Mouse (Mus musculus): ENCODE measurements around the gene Cdhr4.
"Not testable (repeated sequence)": the region's sequence is repeated elsewhere in the genome, so short reads cannot be mapped to it uniquely, and the experiment has no call there.

The Cdhr4 gene

DNA sequence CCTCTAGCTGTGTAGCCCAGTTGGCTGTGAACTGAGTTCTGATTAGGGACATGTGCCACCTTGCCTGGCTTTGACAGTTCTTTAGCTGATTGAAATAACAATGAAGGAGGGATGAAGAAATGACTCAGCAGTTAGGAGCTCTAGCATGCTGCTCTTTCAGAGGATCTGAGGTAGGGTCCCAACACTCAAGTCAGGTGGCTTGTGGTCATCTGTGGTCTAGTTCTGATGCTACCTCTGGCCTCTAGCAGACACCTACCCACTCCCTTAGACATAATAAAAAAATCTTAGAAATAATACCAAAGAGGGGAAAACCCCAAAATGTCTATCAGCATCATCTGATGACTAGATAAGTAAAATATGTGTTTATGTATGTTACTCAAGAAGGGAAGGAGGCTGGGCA lies 18.1 kb downstream of the Cdhr4 start:
- no peak for DNase-seq (ENCODE audit: low spot score)

DNA sequence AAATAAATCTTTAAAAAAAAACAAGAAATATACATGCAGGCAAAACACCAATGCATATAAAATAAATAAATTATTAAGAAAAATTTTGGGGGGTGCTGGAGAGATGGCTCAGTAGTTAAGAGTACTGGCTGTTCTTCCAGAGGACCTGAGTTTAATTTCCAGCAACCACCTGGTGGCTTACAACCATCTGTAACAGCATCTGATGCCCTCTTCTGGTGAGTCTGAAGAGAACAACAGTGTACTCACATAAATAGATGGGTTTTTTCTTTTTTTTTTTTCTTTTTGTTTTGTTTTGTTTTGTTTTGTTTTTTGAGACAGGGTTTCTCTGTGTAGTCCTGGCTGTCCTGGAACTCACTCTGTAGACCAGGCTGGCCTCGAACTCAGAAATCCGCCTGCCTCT lies 21.3 kb downstream of the Cdhr4 start:
- not testable (repeated sequence) for DNase-seq (ENCODE audit: low spot score)

DNA sequence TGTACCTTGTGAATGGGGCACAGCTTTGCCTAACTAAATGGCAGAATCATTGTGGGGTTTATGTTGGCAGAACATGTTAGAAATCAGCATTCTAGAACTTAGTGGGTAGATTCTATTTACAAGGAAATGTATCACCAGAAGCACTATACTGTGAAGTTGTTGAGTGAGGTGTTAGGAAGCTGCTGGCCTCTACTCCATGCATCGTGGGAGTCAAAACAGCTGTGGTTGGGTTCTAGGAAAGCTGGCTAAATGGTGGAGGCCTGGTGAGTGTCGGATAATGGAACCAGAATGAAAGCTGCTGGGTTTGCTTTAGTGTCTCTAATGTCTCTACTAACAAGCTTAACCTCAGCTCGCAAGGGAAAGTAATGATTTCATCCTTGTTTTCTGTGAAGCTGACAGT lies 24.8 kb downstream of the Cdhr4 start:
- no peak for DNase-seq (ENCODE audit: low spot score)

DNA sequence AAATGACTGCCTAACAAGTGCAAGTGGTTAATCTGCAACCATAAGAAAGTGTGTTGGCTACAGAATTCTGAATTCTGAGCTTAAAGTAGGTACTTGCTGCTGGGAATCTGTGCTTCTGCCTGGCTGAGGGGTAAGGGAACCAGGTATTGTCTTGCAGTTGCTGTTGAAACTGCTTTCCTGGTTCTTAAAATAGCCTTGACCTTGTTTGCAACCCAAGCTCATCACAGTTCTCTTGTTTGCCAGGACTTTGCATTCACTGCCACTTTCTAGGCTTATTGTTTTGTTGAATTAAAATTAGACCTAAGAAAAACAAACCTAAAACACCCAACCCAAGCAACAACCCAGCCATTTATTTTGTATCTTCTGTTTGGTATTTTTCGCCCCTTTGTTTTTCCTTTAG lies 28.4 kb downstream of the Cdhr4 start:
- no peak for DNase-seq (ENCODE audit: low spot score)

GRCm38 (mm10) chr9:108023216-108023615 lies 30.9 kb downstream of the Cdhr4 start:
- DNase-seq (ENCODE audit: low spot score): no peak

- no peak for DNase-seq (ENCODE audit: low spot score)
These were observed 34.3 kb downstream of the Cdhr4 start for GRCm38 (mm10) chr9:108026584-108026983.

DNA sequence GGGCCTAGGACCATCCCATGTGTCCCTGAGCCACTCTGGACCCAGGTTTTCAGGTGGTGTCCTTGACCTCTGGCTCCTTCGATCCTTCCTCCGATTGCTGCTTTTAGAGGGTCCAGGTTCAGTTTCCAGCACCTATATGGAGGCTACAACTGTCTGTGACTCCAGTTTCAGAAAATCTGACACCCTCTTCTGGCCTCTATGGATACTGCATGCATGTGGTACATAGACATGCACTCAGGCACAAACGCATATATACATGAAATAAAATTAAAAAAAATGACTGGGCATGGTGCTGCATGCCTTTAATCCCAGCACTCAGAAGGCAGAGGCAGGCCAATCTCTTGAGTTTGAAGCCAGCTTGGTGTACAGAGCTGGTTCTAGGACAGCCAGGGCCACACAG lies 35.6 kb downstream of the Cdhr4 start:
- no peak for DNase-seq (ENCODE audit: low spot score)

- DNase-seq (ENCODE audit: low spot score): no peak
These were observed 39.8 kb downstream of the Cdhr4 start for GRCm38 (mm10) chr9:108032126-108032525.

GRCm38 (mm10) chr9:108035331-108036156 lies 43.2 kb downstream of the Cdhr4 start:
- no peak for DNase-seq (ENCODE audit: low spot score)

GRCm38 (mm10) chr9:108044751-108045492 lies 52.6 kb downstream of the Cdhr4 start:
- no peak for DNase-seq (ENCODE audit: low spot score)

- no peak for DNase-seq (ENCODE audit: low spot score)
These were observed 54.3 kb downstream of the Cdhr4 start for GRCm38 (mm10) chr9:108046582-108046981.

- DNase-seq (ENCODE audit: low spot score): no peak
These were observed 55.6 kb downstream of the Cdhr4 start for GRCm38 (mm10) chr9:108047601-108048565.

GRCm38 (mm10) chr9:108048566-108048955 lies 56.3 kb downstream of the Cdhr4 start:
- no peak for DNase-seq (ENCODE audit: low spot score)

DNA sequence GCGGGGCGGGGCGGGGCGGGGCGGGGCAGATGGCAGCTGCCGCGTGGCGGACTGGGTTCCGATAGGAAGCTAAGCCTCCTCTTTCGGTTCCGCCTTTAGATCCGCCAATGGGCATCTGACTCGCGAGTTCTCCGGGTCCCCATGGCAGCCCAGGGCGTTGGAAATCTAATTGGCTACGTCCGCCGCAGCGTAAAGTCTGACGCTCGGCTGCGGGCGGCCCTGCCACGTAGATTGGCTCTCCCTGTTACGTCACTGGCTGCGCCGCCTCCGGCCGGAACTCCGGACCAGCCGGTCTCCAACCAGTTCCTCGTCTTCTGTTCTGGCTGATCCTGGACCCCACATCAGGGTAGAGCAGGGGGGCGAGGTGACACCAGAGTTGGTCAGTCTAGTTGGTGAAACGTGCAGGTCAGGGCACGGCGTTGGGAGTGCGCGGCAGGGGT lies 56.7 kb downstream of the Cdhr4 start, which contains the start of gene Gmppb:
Gmppb (plus strand) TSS at position 227 of the 440 bp plus-strand sequence.
- DNase-seq (ENCODE audit: low spot score): peak; percentile 85

Data from ovary, postnatal 10 days (tissue).